Mouse (Mus musculus) CH12F3 (cell line): ENCODE measurements at regions not wholly inside any gene's neighbourhood (a gene's known extent, or its start where the extent isn't known, plus 50 kb on each side); places are given as distances from the start of the nearest gene placed in this dataset.

Experiments used
- in situ Hi-C: fragments of 300-500 bp; cut with MboI; formaldehyde crosslinking; loops from 2 replicates; pipeline ENCODE4 v1.14.3; 2020; ENCODE audit warnings: low sequenced_read_pairs

DNA sequence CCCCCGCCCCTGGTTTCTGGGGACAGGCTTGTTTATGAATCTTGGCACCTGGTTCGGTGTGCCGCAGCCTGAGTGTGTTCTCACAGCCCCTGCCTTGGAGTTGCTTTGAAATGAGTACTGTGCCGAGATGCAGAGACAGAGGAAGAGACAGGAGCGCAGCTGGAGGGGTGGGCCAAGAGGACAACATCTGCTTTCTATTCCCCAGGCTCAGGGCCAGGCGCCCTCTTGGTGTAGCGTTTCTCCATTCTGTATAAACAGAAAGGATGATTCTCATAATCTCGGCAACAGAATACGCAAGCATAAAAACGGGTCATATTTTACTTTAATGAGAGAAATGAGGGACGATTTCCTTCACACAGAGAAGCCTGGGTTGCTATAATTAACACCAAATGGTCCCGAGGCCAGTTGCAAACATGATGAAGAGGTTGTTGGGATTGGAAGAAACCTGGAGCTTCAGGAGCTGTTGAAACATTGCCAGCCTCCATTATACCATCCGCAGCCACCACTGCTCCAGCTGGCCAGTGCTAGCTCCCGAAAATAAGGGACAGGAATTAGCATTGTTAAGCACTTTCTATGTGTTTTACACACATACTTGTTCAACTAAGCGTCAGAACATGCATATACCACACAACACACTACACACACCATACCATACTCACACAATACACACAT is 236.4 kb downstream of the Gm12728 start:
- in situ Hi-C loops: no loop called here

DNA sequence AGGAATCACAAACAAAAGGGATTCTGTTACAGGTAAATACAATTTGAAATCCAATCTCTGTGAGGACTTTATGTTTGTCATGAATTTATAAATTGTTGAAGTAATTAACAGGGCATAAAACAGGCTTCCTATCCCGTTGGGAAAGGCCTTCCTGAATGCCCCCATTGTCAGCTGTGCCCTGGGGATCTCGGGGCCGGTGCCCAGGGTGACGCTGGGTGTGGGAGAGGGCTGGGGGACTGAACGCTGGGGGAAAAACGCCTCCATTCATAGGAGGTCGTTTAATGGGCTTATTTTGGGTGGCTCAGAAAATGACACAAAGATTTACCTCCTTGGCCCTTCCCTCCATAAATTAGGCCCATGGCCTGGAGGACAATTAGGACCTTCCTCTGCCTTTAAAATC is 250.7 kb downstream of the Gm12728 start:
- in situ Hi-C loops: no loop called here

GRCm38 (mm10) chr4:106042456-106042855 is 252.8 kb downstream of the Gm12728 start:
- in situ Hi-C loops: no loop called here

- in situ Hi-C loops: no loop called here
These were observed 254.0 kb downstream of the Gm12728 start for GRCm38 (mm10) chr4:106043661-106044060.

DNA sequence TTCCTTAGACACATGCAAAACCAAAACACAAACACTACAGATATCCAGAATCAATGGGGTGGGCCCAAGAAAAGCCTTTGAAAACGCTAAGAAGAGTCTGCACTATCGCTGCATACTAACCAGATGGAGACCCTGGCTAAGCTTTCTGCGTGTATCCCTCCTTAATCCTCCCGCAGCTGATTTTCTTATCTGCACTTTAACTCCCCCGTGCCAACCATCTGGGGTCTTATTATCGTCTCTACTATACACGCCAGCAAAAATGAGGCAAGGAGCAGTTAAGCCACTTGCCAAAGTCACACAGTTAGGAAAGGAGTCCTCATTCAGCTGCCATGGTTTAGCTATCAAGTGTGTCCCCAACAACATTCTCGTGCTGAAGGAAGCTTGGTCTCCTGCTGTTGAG is 258.4 kb downstream of the Gm12728 start:
- in situ Hi-C loops: no loop called here

DNA sequence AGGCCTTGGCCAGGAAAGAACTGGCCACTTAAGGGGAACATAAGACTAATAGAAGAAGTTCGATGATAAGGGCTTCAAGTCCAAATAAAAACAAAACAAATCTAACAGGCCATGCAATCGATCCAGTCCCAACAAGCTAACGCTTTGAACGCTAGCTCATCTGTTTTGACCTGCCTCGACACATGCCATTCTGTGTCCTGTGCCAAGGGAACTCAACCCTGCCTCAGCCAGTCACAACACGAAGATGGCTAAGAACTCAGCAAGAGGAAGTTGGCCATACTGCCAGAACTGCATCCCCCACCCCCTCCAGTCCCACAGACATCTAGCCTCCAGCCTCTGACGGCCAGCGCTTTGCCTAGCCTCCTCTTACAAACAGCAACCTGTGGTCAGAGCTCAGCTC is 259.1 kb downstream of the Gm12728 start:
- in situ Hi-C loops: no loop called here

DNA sequence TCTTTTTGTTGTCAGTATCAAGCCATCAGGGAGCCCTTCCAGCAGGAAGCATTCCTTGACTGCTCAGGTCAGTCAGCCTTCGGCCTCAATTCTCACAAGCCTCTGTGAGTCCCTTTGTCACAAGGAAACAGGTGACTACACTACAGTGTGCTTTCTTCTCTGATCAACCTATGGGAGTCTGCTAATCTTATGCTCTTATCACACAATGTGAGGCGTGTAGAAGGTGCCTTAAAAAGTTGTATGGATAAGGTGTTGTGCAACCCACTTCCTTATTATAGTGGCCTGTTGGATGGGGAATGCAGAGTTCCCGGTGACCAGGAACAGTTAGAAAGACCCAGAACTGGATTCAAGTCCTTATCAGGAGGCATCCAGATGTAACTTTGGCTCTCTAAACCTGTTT is 260.2 kb downstream of the Gm12728 start:
- in situ Hi-C loops: no loop called here

GRCm38 (mm10) chr4:106050297-106050696 is 260.6 kb downstream of the Gm12728 start:
- in situ Hi-C loops: no loop called here

DNA sequence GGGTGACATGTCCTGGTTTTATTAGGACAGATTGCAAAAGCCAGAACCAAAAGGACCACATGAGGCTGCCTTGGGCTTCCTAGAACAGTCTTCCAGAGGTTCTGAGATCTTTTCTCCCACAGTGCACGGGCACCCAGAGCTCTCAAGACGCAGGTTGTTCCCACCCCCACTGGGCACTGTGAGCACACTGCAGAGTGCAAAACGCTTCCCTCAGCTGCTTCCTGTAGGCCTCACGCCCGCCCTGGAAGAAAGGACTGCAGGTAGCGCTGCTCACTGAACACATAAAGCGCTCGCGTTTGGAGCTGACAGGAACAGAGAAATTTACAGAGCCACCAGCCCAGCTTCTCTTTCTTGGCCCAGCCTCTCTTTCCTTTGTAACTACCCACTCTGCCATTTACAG is 262.5 kb upstream of the Usp24 start:
- in situ Hi-C loops: no loop called here

GRCm38 (mm10) chr4:106054324-106054723 is 261.7 kb upstream of the Usp24 start:
- in situ Hi-C loops: no loop called here

DNA sequence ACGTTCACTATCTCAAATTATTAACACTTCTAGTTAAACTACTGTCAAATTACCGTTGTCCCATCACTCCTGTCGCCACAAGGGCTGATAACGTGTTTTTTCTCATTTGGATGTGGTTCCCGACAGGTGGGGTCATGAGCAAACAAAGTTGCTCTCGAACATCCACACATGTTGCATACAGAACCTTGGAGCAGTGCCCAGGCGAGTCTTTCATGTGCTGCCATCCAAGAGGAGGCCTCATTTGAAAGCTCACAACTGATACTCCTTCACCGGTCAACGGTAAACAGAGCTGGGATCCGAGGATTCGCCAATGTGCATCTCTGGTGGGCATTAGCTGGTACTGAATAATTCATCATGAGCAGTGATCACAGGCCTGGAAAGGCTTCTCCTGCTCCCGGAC is 253.4 kb upstream of the Usp24 start:
- in situ Hi-C loops: no loop called here

- in situ Hi-C loops: no loop called here
These were observed 252.1 kb upstream of the Usp24 start for GRCm38 (mm10) chr4:106063851-106064382.

DNA sequence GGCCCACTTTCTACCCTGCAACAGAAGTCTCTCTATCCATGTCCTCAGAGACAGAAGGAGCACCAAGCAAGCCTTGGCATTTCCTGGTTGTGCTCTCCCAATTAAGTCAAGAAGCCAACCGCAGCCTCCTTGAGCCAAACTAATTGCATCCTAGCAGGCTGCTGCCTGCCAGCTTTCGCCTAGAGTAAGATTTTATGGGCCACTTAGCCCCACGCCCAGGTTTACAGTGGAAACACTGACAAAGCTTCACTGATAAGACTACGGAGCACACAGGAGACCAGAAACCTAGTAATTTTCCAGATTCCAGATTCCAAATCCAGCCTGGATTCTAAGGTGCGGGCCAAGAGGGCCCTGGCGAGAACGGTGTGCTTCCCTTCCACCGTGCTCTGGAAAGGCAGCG is 249.0 kb upstream of the Usp24 start:
- in situ Hi-C loops: no loop called here

GRCm38 (mm10) chr4:106083546-106083945 is 232.5 kb upstream of the Usp24 start:
- in situ Hi-C loops: no loop called here

- in situ Hi-C loops: no loop called here
These were observed 223.9 kb upstream of the Usp24 start for GRCm38 (mm10) chr4:106091927-106092675.

GRCm38 (mm10) chr4:106092676-106093070 is 223.3 kb upstream of the Usp24 start:
- in situ Hi-C loops: no loop called here

DNA sequence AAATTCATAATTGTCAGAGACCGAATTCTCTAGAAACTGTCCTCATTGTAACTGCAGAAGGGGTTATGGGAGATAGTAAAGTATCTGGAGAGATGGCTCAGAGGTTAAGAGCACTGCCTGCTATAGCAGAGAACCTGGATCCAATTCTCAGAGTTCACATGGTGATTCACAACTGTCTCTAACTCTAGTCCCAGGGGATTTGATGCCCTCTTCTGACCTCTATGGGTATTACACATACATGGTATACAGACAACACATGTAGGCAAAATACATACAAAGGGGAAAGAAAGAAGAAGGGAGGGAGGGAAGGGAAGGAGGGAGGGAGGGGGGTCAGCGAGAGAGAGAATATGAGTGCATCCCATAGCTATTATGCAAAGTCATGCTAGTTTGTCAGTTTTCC is 222.8 kb upstream of the Usp24 start:
- in situ Hi-C loops: no loop called here

- in situ Hi-C loops: no loop called here
These were observed 221.0 kb upstream of the Usp24 start for GRCm38 (mm10) chr4:106094882-106095556.

DNA sequence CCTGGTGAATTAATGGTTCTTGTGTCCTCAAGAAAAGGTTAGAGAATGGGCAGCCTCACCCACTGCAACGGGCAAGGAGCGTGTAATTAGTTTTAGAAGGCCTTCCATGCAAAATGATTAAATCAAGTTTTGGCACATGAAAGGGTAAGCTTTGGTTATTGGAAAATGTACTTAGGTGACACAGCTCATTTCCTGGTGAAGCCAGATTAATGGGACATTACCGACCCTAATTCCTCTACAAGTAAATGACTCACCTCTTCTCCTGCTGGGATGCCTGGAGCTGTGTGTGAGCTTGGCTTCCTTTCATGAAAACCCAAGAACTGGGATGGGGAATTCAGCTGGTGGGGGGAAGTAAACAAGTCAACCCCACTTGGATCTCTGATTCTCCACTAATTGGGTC is 219.9 kb upstream of the Usp24 start:
- in situ Hi-C loops: no loop called here

DNA sequence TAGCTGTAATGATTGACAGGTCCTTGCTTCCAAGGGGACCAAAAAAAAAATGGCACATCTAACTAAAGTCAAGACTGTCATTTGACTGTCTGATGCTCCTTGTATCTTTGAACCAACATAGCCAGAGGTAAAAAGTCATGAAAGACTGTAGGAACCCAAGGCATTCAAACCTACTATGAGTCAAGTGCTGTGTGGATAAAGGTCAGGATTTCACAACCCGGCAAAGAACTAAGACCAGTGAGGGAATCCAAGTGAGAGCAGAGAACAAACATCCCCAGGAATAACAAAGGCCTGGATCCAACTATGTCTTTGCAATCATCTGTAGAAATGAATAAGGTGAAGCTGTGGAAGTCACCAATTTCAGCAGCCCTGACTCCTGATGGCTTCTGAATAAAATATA is 218.2 kb upstream of the Usp24 start:
- in situ Hi-C loops: no loop called here

DNA sequence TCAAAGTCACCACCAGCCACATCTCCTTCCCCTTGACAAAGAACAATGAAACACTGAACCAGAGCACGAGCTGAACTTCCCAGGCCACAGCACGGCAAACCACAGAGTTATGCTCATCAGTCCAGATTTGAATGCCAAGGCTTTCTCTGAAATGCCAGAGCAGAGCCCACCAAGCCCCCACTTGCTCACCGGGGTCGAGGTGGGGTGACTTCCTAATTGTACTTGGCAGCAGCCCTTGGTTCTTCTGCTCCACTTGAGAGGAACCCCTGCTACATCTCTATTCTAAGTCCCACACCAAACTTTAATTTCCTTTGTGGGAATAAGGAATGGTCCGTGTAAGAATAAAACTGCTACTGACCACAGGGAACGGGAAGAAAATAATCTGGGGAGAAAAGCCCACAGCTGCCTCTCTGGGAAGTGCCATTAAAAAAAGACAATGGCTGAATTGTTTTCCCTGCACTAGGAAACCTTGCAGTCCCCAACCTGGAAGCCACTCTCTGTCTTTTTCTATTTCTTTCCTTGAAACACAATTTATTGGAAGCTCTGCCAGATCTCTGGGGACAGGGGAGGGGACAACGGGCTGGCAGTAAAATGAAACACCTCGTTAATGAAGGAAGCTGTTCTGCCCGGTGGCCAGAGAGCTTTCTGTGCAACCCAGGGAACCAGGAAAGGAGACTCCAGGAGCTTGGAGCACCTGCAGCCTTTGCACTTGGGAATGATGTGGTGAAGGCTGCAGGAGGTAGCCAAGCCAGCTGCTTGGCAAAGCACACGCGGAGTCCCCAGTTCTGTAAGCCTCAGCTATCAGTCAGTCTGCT is 215.6 kb upstream of the Usp24 start:
- in situ Hi-C loops: no loop called here
